Mouse (Mus musculus) thymus, adult 2 months (tissue): ENCODE measurements around the gene Tcf25. TPM values are rescaled to one million over a fixed set of nuclear protein-coding genes. Genes with fewer than 3 reads are reported as not detected.
A peak's percentile ranks its signal among the peaks of the same experiment; 100 is the strongest.

Source experiments
- DNase-seq: peaks from one replicate; pipeline ENCODE4 v3.0.0; 2021
- H3K27ac ChIP-seq: fragments of 200-500 bp; 2 replicates; pipeline ENCODE4 v1.5.1; 2012; ENCODE audit warnings: low read length, control low read depth; ENCODE audit not compliant: control insufficient read depth, insufficient read depth
- H3K27me3 ChIP-seq: fragments of 200-500 bp; 2 replicates; pipeline ENCODE4 v1.6.1; 2012; ENCODE audit warnings: mild to moderate bottlenecking, low read length, moderate library complexity, mixed read lengths; ENCODE audit not compliant: control insufficient read depth, insufficient read depth
- H3K36me3 ChIP-seq: fragments of 200-500 bp; 2 replicates; pipeline ENCODE4 v1.6.1; 2012; ENCODE audit warnings: mild to moderate bottlenecking, low read length, moderate library complexity; ENCODE audit not compliant: control insufficient read depth, insufficient read depth
- H3K4me1 ChIP-seq: fragments of 200-500 bp; replicated peaks from 2 replicates; pipeline ENCODE4 v1.6.1; 2012; ENCODE audit warnings: low read length; ENCODE audit not compliant: control insufficient read depth, insufficient read depth
- H3K4me3 ChIP-seq: fragments of 200-500 bp; 2 replicates; pipeline ENCODE4 v1.5.1; 2012; ENCODE audit warnings: mild to moderate bottlenecking, low read length, control low read depth, moderate library complexity; ENCODE audit not compliant: control insufficient read depth, insufficient read depth
- CTCF ChIP-seq: fragments of 200-500 bp; IDR thresholded peaks from 2 replicates; pipeline ENCODE4 v1.5.1; 2012; ENCODE audit warnings: mild to moderate bottlenecking, control low read depth, low read length, moderate library complexity, borderline replicate concordance; ENCODE audit not compliant: control insufficient read depth, poor library complexity, insufficient read depth; ENCODE audit errors: extremely low read depth
- POLR2A ChIP-seq: fragments of 200-500 bp; IDR thresholded peaks from 2 replicates; pipeline ENCODE4 v1.6.1; 2012; ENCODE audit warnings: mild to moderate bottlenecking, low read length, control low read depth, moderate library complexity; ENCODE audit not compliant: control insufficient read depth, poor library complexity, insufficient read depth; ENCODE audit errors: extremely low read depth
- WGBS: fragments of 180-500 bp; shearing (Covaris S2); methylation state at CpG from one replicate; pipeline ENCODE4 v1.1.7; 2018; 5-methylcytosine and 5-hydroxymethylcytosine counted together
- polyA plus RNA-seq: library from polyadenylated mRNA; depleted of rRNA; stranded (reverse); fragments of >200 nt; gene quantifications from 2 replicates; pipeline ENCODE4 v1.2.3, GENCODE M21; 2012

Tcf25 gene
- polyA plus RNA-seq, 1 experiment: 261 TPM

- Histone ChIP-seq H3K36me3 (no peaks in the 10 kb centered on the region), H3K4me1 (0 out of 2 replicates have a peak, but pooled peaks cover 4% of the 10 kb centered on the region), H3K27ac (no peak overlapping the region), H3K27me3 (no peaks in the 10 kb centered on the region), H3K4me3 (no peak overlapping the region)
- WGBS: 94% methylated on average over 2 of the region's 2 CpGs
- no peak for DNase-seq
- TF ChIP-seq POLR2A (no peak), CTCF (no peak)
Measured at GRCm38 (mm10) chr8:123347293-123347692, 26.3 kb upstream of the Tcf25 start.

GRCm38 (mm10) chr8:123348237-123348843, 25.2 kb upstream of the Tcf25 start:
- TF ChIP-seq POLR2A (no peak), CTCF (no peak)
- Histone ChIP-seq H3K4me3 (no peak overlapping the region), H3K4me1 (no peaks in the 10 kb centered on the region), H3K27ac (no peak overlapping the region), H3K36me3 (no peaks in the 10 kb centered on the region), H3K27me3 (no peaks in the 10 kb centered on the region)
- 87% methylated on average over 9 of the region's 9 CpGs for WGBS
- no peak for DNase-seq

GRCm38 (mm10) chr8:123349073-123349472, 24.5 kb upstream of the Tcf25 start:
- 94% methylated on average over 4 of the region's 4 CpGs for WGBS
- H3K27ac ChIP-seq: no peak overlapping the region

GRCm38 (mm10) chr8:123352118-123352517, 21.4 kb upstream of the Tcf25 start:
- TF ChIP-seq CTCF (no peak), POLR2A (no peak)
- no peak overlapping the region for H3K4me3 ChIP-seq
- WGBS: 87% methylated on average over 12 of the region's 12 CpGs

More at GRCm38 (mm10) chr8:123349073-123349472, 24.5 kb upstream of the Tcf25 start:
- no peak for TF ChIP-seq CTCF
- no peak for TF ChIP-seq POLR2A
- Histone ChIP-seq H3K4me3 (no peak overlapping the region), H3K4me1 (peaks cover 2% of the 10 kb centered on the region), H3K36me3 (no peaks in the 10 kb centered on the region), H3K27me3 (no peaks in the 10 kb centered on the region)
- no peak for DNase-seq

GRCm38 (mm10) chr8:123352786-123353185, 20.8 kb upstream of the Tcf25 start:
- 52% methylated on average over 13 of the region's 13 CpGs for WGBS
- TF ChIP-seq POLR2A: no peak
- TF ChIP-seq CTCF: no peak
- Histone ChIP-seq H3K4me3 (no peak overlapping the region), H3K36me3 (no peaks in the 10 kb centered on the region), H3K4me1 (peaks cover 3% of the 10 kb centered on the region), H3K27me3 (no peaks in the 10 kb centered on the region), H3K27ac (no peak overlapping the region)
- peak; percentile 15 for DNase-seq

More at GRCm38 (mm10) chr8:123352118-123352517, 21.4 kb upstream of the Tcf25 start:
- Histone ChIP-seq H3K36me3 (no peaks in the 10 kb centered on the region), H3K27ac (no peak overlapping the region), H3K27me3 (no peaks in the 10 kb centered on the region), H3K4me1 (peaks cover 3% of the 10 kb centered on the region)
- no peak for DNase-seq

- no peaks in the 10 kb centered on the region for H3K27me3 ChIP-seq
- no peak overlapping the region for H3K27ac ChIP-seq
- TF ChIP-seq CTCF (no peak), POLR2A (no peak)
- DNase-seq: no peak
- peaks cover 3% of the 10 kb centered on the region for H3K4me1 ChIP-seq
- WGBS: 60% methylated on average over 11 of the region's 11 CpGs
- no peaks in the 10 kb centered on the region for H3K36me3 ChIP-seq
- H3K4me3 ChIP-seq: no peak overlapping the region
Measured at GRCm38 (mm10) chr8:123353216-123353615, 20.3 kb upstream of the Tcf25 start.

- no peaks in the 10 kb centered on the region for H3K4me1 ChIP-seq
- peak; percentile 77 for DNase-seq
- H3K27ac ChIP-seq: no peak overlapping the region
- no peaks in the 10 kb centered on the region for H3K36me3 ChIP-seq
- no peak overlapping the region for H3K4me3 ChIP-seq
- no peaks in the 10 kb centered on the region for H3K27me3 ChIP-seq
- WGBS: 66% methylated on average over 12 of the region's 12 CpGs
- TF ChIP-seq POLR2A: no peak
- TF ChIP-seq CTCF: no peak
Measured at GRCm38 (mm10) chr8:123361082-123361739, 12.3 kb upstream of the Tcf25 start.

- DNase-seq: peak; percentile 94
- Histone ChIP-seq H3K27ac (peak overlapping the region; percentile 45), H3K4me3 (peak overlapping the region; percentile 68), H3K27me3 (no peaks in the 10 kb centered on the region), H3K36me3 (no peaks in the 10 kb centered on the region), H3K4me1 (peaks cover 8% of the 10 kb centered on the region; the same call in 1 of the 2 replicates)
- TF ChIP-seq CTCF (no peak), POLR2A (no peak)
- under 1% methylated on average over 20 of the region's 20 CpGs for WGBS
Measured at GRCm38 (mm10) chr8:123374239-123374578, 656 bp downstream of the Tcf25 start.
